Mouse (Mus musculus) hindbrain, embryonic 10.5 days (tissue): ENCODE results near the gene Ang2. TPM values are rescaled to one million over a fixed set of nuclear protein-coding genes. Genes with fewer than 3 reads are reported as not detected.
A peak's percentile ranks its signal among the peaks of the same experiment; 100 is the strongest.
"Not testable (repeated sequence)": the region's sequence is repeated elsewhere in the genome, so short reads cannot be mapped to it uniquely, and the experiment has no call there.

ENCODE experiments used
- DNase-seq: peaks from one replicate; pipeline ENCODE4 v3.0.0-alpha.2; 2017; ENCODE audit warnings: low spot score
- H3K27ac ChIP-seq: fragments of 300-500 bp; sonication (generic); 2 replicates; pipeline ENCODE4 v1.5.1; 2016; ENCODE audit warnings: mild to moderate bottlenecking, moderate library complexity
- H3K27me3 ChIP-seq: fragments of 300-500 bp; sonication (generic); 2 replicates; pipeline ENCODE4 v1.6.1; 2016; ENCODE audit warnings: mild to moderate bottlenecking; ENCODE audit not compliant: poor library complexity, insufficient read depth, severe bottlenecking
- H3K36me3 ChIP-seq: fragments of 300-500 bp; sonication (generic); 2 replicates; pipeline ENCODE4 v1.6.1; 2016; ENCODE audit warnings: mild to moderate bottlenecking, moderate library complexity
- H3K4me1 ChIP-seq: fragments of 300-500 bp; sonication (generic); replicated peaks from 2 replicates; pipeline ENCODE4 v1.6.1; 2016; ENCODE audit warnings: mild to moderate bottlenecking
- H3K4me3 ChIP-seq: fragments of 300-500 bp; sonication (generic); 2 replicates; pipeline ENCODE4 v1.5.1; 2016; ENCODE audit warnings: mild to moderate bottlenecking, moderate library complexity
- H3K9me3 ChIP-seq: fragments of 300-500 bp; sonication (generic); 2 replicates; pipeline ENCODE4 v1.6.1; 2016; ENCODE audit warnings: mild to moderate bottlenecking, moderate library complexity
- WGBS: fragments of 180-500 bp; shearing (Covaris S2); methylation state at CpG from one replicate; pipeline ENCODE4 v1.1.7; 2016; 5-methylcytosine and 5-hydroxymethylcytosine counted together
- polyA plus RNA-seq: library from polyadenylated mRNA; unstranded; fragments of >200 nt; fragmentation: Nextera tagmentation; extraction: Ambion mirVana; gene quantifications from 2 replicates; pipeline ENCODE4 v1.2.1, GENCODE M21; 2016

The Ang2 gene
- not detected in 2 replicates for polyA plus RNA-seq

DNA sequence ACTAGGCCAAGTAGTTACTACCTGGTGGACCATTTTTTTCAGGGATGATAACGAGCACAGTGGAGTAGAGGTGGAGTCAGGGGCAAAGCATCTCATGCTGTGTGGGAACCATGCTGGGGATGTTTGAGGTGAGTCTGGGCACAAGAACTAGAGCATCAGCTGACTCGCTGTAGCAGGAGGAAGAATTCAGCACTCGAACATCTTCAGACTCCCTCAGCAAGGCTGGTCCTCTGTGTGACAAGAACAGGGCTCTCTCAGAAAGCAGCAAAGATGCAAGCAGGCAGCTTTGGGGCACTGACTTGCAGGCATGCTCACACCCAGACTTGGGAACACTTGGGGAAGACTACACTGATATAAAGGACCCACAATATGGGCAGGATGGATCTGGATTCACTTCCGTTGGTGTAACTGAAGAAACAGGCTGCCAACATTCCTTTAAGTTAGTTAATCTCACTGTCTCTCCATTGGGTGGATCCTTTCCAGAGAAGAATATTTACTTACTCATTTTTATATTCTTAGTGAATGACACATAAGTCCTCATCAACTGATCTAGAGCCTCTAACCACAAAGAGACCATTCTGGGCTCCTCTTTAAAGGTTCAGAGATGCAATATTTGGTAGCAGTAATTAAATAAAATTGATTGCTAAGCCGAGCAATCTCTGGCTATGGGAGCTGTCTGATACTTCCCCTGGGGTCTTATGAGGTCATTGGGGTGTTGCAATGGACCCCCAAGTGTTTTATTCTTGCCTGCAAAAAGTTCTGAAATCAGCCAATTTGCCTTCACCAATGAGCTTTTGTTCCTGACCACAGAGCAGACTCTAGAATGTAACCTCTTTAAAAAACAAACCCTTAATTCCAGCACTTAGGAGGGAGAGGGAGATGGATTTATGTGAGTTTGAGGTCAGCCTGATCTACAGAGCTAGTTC, at the start of gene Ang2:
TSS of gene Ang2 (minus strand) at position 51 of the 926 bp plus-strand sequence.
- no peak within 1 kb of the TSS for H3K27ac ChIP-seq
- H3K4me3 ChIP-seq: no peak within 1 kb of the TSS
- no peaks in the 10 kb centered on the region for H3K36me3 ChIP-seq
- no peaks in the 10 kb centered on the region for H3K9me3 ChIP-seq
- DNase-seq: no peak
- H3K27me3 ChIP-seq: no peaks in the 10 kb centered on the region
- 79% methylated on average over 5 of the region's 5 CpGs for WGBS
- no peaks in the 10 kb centered on the region for H3K4me1 ChIP-seq

DNA sequence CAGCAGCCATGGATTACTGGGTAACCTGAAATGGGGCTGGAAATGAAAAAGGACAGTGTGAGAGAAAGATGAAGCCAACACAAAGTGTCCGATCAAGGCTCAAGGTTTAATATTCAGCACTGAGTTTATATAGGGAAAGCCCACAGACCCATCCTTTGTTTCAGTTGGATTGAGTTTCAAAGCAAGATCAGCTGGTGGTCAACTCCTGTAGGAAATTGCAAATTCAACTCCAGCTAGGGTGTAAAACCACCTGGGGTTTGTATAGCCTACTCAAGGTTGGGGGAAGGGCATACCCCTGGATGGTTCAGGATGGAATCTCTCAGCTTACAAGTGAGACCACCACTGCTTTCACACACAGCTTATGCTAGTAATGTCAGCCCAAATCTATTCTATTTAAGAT, 48.8 kb upstream of the Ang2 start:
- Histone ChIP-seq H3K4me3 (no peak overlapping the region), H3K36me3 (no peaks in the 10 kb centered on the region), H3K27ac (no peak overlapping the region), H3K27me3 (no peaks in the 10 kb centered on the region), H3K4me1 (no peaks in the 10 kb centered on the region), H3K9me3 (no peaks in the 10 kb centered on the region)
- WGBS: 78% methylated on average over 1 of the region's 1 CpGs
- no peak for DNase-seq

DNA sequence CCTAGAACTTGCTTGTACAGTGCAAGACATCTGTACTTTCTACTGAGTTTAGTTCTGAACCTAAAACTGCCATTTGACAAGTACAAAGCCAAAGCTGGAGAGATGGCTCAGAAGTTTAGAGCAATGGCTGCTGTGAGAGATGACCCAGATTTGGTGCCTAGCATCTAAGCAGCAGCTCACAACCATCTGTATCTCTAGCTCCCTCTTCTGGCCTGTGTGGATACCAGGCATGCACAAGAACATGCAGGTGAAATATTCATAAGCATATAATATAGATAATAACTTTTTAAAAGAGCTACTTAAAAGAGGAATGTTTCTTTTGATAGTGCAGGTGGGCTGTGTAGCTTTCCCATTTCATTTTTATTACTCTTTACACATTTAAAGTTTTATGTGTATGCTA, 42.0 kb upstream of the Ang2 start:
- DNase-seq: peak; percentile 6
- Histone ChIP-seq H3K4me1 (no peaks in the 10 kb centered on the region), H3K36me3 (no peaks in the 10 kb centered on the region), H3K4me3 (no peak overlapping the region), H3K27ac (no peak overlapping the region), H3K9me3 (no peaks in the 10 kb centered on the region), H3K27me3 (no peaks in the 10 kb centered on the region)

DNA sequence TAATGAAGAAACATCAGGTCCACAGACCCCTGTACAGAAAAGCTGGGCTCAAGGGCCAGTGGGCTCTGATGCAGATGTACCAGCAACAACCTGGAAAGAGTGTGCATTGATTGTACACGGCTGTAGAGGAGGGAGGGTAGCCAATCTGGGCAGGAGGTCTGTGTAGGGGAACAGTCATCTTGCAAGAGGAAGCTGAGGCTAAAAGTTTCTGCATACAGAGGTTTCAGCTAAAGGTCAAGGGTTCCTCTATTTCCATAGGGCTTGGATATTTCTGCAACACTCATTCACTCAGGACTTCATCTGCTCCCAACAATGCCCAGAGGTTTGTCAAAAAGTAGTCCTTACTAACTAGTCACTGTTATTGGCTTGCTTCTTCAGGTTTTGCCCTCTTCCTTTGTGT, 38.5 kb upstream of the Ang2 start:
- not testable (repeated sequence) for H3K36me3 ChIP-seq, H3K9me3 ChIP-seq, H3K27ac ChIP-seq, H3K27me3 ChIP-seq, H3K4me1 ChIP-seq, DNase-seq, H3K4me3 ChIP-seq
- 90% methylated on average over 1 of the region's 1 CpGs for WGBS

DNA sequence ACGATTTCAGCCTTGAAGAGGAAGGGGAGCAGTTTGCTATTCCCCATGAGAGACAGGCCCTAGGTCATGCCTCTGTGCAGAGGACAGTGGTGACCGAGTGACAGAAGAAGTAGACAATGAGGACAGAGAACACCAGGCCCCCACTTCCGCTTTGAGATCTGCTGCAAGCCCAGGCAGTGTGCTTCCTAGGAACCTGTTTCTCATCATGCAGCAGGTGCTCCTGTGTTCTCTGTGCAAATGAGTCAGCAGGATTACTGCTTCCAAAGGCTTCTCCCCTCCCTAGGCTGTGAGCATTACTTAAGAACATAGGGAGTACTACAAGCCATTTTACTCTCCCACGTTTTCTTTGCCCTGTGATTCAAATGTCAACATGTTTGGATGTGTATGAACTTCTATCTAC, 30.7 kb upstream of the Ang2 start:
- H3K9me3 ChIP-seq, H3K4me3 ChIP-seq, DNase-seq, H3K4me1 ChIP-seq, H3K27ac ChIP-seq, H3K36me3 ChIP-seq, H3K27me3 ChIP-seq: not testable (repeated sequence)
- 68% methylated on average over 4 of the region's 4 CpGs for WGBS

DNA sequence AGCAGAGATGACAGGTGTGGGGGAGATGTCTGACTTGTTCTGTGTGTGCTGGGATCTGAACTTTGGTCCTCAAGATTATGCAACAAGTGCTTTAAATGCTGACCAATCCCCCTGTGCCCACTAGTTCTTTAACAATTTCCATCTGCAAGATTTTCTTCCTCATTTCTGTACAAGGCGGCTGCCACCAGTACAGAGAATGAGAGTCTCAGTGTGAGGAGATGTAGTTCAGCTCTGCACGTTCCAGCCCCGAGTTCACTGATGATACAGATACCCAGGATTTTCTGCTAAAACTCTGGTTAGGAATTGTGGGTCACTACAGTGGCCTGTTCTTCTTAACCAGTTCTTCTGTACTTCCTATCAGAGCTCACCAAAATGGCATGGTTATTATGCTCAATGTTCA, 21.1 kb upstream of the Ang2 start:
- DNase-seq, H3K9me3 ChIP-seq, H3K27ac ChIP-seq, H3K36me3 ChIP-seq, H3K4me1 ChIP-seq, H3K4me3 ChIP-seq, H3K27me3 ChIP-seq: not testable (repeated sequence)
- WGBS: 84% methylated on average over 3 of the region's 3 CpGs

DNA sequence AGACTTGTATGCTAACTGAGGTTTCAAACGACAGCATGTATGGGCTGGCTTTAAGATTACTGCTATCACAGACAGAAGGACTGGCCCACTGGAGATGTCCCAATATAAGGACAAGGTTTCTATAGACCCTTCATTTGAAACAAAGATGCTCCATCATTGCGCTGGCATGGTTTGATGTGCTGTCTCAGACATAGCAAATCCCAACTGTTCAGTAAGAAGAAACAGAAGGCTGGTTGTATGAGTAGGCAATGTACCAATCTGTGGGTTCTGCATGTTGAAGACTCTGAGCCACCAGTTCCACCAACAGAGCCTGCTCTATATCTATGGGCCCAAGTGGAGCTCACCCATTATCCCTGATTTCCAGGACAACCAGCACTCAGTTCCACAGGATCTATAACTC, 4.2 kb upstream of the Ang2 start, which contains the start of gene Ear14:
TSS of gene Ear14 (plus strand) at position 277 of the 400 bp plus-strand sequence.
- H3K27ac ChIP-seq: no peak within 1 kb of the TSS
- H3K4me1 ChIP-seq: no peaks in the 10 kb centered on the region
- 89% methylated on average over 2 of the region's 2 CpGs for WGBS
- no peak within 1 kb of the TSS for H3K4me3 ChIP-seq
- no peak for DNase-seq
- H3K27me3 ChIP-seq: no peaks in the 10 kb centered on the region
- no peaks in the 10 kb centered on the region for H3K9me3 ChIP-seq
- H3K36me3 ChIP-seq: no peaks in the 10 kb centered on the region

DNA sequence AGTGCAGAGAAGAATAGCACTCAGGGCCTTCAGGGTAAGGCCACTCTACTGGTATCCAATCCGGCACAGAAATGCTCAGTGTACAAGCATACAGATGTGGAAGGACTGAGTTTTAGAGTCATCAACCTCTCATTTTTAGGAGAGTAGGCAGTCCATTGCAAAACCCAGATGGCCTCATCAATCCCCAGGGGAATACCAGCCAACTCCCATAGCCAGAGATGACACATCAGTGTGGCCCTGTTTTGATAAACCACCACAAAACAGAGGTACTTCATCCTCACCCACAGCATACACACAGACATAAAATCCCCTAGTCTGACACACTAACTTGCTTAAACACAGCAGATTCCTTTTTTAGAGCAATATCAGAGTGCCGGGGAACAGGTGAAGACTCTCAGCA, 1.5 kb upstream of the Ang2 start:
- H3K27me3 ChIP-seq: no peaks in the 10 kb centered on the region
- no peak for DNase-seq
- no peak overlapping the region for H3K4me3 ChIP-seq
- no peak overlapping the region for H3K27ac ChIP-seq
- no peaks in the 10 kb centered on the region for H3K9me3 ChIP-seq
- H3K36me3 ChIP-seq: no peaks in the 10 kb centered on the region
- WGBS: 96% methylated on average over 2 of the region's 2 CpGs
- no peaks in the 10 kb centered on the region for H3K4me1 ChIP-seq

DNA sequence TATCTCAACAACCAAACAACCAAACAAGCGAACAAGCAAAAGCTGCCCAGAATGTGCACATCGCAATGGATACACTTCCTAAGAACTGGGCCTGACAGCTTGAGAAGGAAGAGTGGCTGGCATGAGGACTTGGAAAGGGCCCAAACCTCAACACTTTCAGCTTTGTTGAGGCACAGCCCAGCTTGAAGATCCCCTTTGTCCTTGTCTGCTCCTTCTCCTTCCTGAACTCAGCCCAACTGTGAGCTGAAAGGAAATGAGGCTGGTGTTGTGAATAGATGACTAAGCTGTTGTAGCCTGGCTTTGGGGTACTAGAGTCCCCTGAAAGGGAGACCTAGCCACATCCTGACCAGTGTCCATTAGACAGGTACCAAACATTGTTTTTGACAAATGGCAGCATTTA, 1.1 kb upstream of the Ang2 start:
- no peaks in the 10 kb centered on the region for H3K27me3 ChIP-seq
- 95% methylated on average over 2 of the region's 2 CpGs for WGBS
- no peak overlapping the region for H3K27ac ChIP-seq
- no peaks in the 10 kb centered on the region for H3K36me3 ChIP-seq
- H3K9me3 ChIP-seq: no peaks in the 10 kb centered on the region
- H3K4me3 ChIP-seq: no peak overlapping the region
- no peak for DNase-seq
- H3K4me1 ChIP-seq: no peaks in the 10 kb centered on the region

DNA sequence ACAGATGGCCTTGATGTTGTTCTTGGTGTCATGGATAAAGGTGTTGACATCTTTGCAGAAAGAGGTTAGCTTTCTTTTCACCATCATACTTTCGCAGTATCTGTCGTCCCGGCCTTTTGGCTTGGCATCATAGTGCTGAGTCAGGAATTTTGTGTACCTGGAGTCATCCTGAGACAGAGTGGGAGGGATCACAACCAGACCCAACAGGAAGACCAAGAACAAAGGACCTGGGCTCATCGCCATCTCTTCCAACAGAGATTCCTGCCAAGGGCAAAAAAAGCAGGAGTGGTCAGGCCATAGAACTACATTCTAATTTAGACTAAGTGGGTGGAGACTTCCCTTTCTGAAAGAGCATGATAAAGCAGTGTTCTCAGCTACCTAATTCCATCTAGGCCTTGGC, 3.3 kb downstream of the Ang2 start:
- Histone ChIP-seq H3K4me3 (no peak overlapping the region), H3K27ac (no peak overlapping the region), H3K27me3 (no peaks in the 10 kb centered on the region), H3K9me3 (no peaks in the 10 kb centered on the region), H3K36me3 (no peaks in the 10 kb centered on the region), H3K4me1 (no peaks in the 10 kb centered on the region)
- no peak for DNase-seq
- 92% methylated on average over 4 of the region's 4 CpGs for WGBS

DNA sequence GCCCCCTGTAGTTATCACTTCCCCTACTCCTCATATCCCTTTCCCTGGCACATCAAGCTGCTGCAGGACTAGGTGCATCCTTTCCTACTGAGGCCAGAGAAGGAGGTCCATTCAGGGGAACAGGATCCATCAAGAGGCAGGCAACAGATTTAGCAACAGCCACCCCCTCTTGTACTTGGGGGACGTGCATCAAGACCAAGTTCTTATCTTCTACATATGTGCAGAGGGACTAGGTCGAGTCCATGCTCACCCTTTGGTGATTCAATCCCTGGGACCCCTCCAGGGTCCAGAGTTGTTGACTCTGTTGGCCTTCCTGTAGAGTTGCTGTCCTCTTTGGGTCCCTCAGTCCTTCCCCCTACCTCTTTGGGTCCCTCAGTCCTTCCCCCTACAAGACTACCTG, 17.9 kb downstream of the Ang2 start:
- not testable (repeated sequence) for H3K27me3 ChIP-seq, H3K4me1 ChIP-seq, H3K4me3 ChIP-seq, DNase-seq, H3K9me3 ChIP-seq, H3K27ac ChIP-seq, H3K36me3 ChIP-seq
- WGBS: 95% methylated on average over 2 of the region's 2 CpGs

DNA sequence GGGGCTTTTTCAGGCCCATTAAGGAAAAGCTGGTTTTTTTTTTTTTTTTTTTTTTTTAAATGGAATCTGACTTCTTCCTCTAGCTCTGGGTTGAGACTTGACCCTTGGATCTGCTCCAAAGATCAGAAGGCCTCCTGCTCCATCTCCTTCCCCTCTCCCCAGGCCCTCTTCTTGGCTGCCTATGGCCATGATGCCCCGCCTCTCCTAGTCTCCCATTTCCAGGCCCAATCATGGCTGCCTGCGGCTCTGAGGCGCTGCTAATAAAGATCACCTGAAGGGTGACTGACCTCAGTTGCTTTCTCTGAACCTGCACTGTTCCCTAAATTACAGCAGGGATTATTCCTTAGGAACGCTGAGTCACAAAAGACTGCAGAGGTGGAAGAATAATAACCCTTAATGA, 25.1 kb downstream of the Ang2 start:
- WGBS: 81% methylated on average over 4 of the region's 4 CpGs
- no peaks in the 10 kb centered on the region for H3K36me3 ChIP-seq

DNA sequence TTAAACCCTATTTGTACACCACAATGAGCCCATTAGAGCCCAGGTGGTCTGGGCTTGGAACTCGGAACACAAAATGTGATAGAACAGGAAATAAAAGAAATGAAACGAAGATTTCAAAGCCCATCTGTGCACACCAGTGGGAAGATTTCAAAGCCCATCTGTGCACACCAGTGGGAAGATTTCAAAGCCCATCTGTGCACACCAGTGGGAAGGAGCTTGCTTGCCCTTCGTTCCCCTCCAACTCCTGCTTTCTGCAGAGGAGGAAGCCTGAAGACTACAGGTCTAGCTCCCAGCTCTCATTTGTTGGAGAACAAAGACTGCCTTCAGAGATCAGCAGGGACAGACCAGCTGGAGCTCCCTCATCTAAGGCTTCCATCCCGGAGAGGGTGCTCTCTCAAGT, 26.0 kb downstream of the Ang2 start:
- not testable (repeated sequence) for DNase-seq, H3K4me1 ChIP-seq, H3K27ac ChIP-seq, H3K4me3 ChIP-seq, H3K9me3 ChIP-seq, H3K27me3 ChIP-seq, H3K36me3 ChIP-seq
- 56% methylated on average over 4 of the region's 4 CpGs for WGBS

More for the DNA sequence above, 25.1 kb downstream of the Ang2 start:
- no peaks in the 10 kb centered on the region for H3K9me3 ChIP-seq
- DNase-seq: no peak
- no peak overlapping the region for H3K4me3 ChIP-seq
- H3K27me3 ChIP-seq: no peaks in the 10 kb centered on the region
- no peaks in the 10 kb centered on the region for H3K4me1 ChIP-seq
- no peak overlapping the region for H3K27ac ChIP-seq
